Mouse (Mus musculus): ENCODE measurements around the gene Kazald1. TPM values are rescaled to one million over a fixed set of nuclear protein-coding genes. Genes with fewer than 3 reads are reported as not detected.

Gene Kazald1
- 6.8 and 9.1 TPM in 2 replicates for polyA plus RNA-seq (2012; rRNA removed)

- Histone ChIP-seq H3K4me1 (ENCODE audit: control insufficient read depth, insufficient read depth, low read length) (no peaks in the 10 kb centered on the region), H3K4me3 (ENCODE audit: insufficient read depth, low read length) (peak within 1 kb of the TSS; percentile 71), H3K27ac (ENCODE audit: insufficient read depth, low read length) (peak within 1 kb of the TSS; percentile 91)
- TF ChIP-seq CTCF (IDR thresholded peaks at IDR 0.05; ENCODE audit: extremely low read depth, insufficient read depth, low read length) (no peak), POLR2A (IDR thresholded peaks at IDR 0.05; ENCODE audit: extremely low read depth, insufficient read depth, low read length) (peak; percentile 93)
Observed at GRCm38 (mm10) chr19:45074580-45075322, at the start of gene Kazald1. TSS of gene Kazald1 (plus strand) at chr19:45075241.

DNA sequence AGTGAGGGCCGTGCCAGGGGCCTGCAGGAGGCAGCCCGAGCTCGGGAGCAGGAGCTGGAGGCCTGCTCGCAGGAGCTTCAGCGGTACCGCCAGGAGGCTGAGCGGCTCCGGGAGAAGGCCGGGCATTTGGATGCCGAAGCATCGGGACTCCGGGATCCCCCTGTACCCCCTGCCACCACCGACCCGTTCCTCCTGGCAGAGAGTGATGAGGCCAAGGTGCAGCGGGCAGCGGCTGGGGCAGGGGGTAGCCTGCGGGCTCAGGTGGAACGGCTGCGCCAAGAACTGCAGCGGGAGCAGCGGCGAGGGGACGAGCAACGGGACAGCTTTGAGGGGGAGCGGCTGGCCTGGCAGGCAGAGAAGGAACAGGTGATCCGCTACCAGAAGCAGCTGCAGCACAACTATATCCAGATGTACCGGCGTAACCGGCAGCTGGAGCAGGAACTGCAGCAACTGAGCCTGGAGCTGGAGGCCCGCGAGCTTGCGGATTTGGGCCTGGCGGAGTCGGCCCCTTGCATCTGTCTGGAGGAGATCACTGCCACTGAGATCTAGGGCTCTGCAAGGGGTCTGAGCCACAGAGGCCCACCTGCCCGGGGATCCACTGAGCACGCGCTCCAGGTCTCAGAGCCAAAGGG is 49.0 kb upstream of the Kazald1 start:
- peak overlapping the region; percentile 39; the same call in 1 of the 2 replicates for H3K27ac ChIP-seq (ENCODE audit: insufficient read depth, low read length)
- no peak overlapping the region for H3K4me3 ChIP-seq (ENCODE audit: insufficient read depth, low read length)
- 0 out of 2 replicates have a peak, but pooled peaks cover 2% of the 10 kb centered on the region for H3K4me1 ChIP-seq (ENCODE audit: control insufficient read depth, insufficient read depth, low read length)
- TF ChIP-seq POLR2A (IDR thresholded peaks at IDR 0.05; ENCODE audit: extremely low read depth, insufficient read depth, low read length) (no peak), CTCF (IDR thresholded peaks at IDR 0.05; ENCODE audit: extremely low read depth, insufficient read depth, low read length) (no peak)

- Histone ChIP-seq H3K4me3 (ENCODE audit: insufficient read depth, low read length) (no peak overlapping the region), H3K4me1 (ENCODE audit: control insufficient read depth, insufficient read depth, low read length) (0 out of 2 replicates have a peak, but pooled peaks cover 2% of the 10 kb centered on the region), H3K27ac (ENCODE audit: insufficient read depth, low read length) (peak overlapping the region; percentile 92)
- no peak for TF ChIP-seq POLR2A (IDR thresholded peaks at IDR 0.05; ENCODE audit: extremely low read depth, insufficient read depth, low read length)
- no peak for TF ChIP-seq CTCF (IDR thresholded peaks at IDR 0.05; ENCODE audit: extremely low read depth, insufficient read depth, low read length)
Observed at GRCm38 (mm10) chr19:45026958-45027670, 47.9 kb upstream of the Kazald1 start.

GRCm38 (mm10) chr19:45027848-45028247 is 47.2 kb upstream of the Kazald1 start:
- Histone ChIP-seq H3K4me3 (ENCODE audit: insufficient read depth, low read length) (no peak overlapping the region), H3K4me1 (ENCODE audit: control insufficient read depth, insufficient read depth, low read length) (0 out of 2 replicates have a peak, but pooled peaks cover 2% of the 10 kb centered on the region), H3K27ac (ENCODE audit: insufficient read depth, low read length) (peak overlapping the region; percentile 92)
- no peak for TF ChIP-seq CTCF (IDR thresholded peaks at IDR 0.05; ENCODE audit: extremely low read depth, insufficient read depth, low read length)
- no peak for TF ChIP-seq POLR2A (IDR thresholded peaks at IDR 0.05; ENCODE audit: extremely low read depth, insufficient read depth, low read length)

- Histone ChIP-seq H3K4me3 (ENCODE audit: insufficient read depth, low read length) (no peak overlapping the region), H3K27ac (ENCODE audit: insufficient read depth, low read length) (peak overlapping the region; percentile 74), H3K4me1 (ENCODE audit: control insufficient read depth, insufficient read depth, low read length) (0 out of 2 replicates have a peak, but pooled peaks cover 2% of the 10 kb centered on the region)
- no peak for TF ChIP-seq POLR2A (IDR thresholded peaks at IDR 0.05; ENCODE audit: extremely low read depth, insufficient read depth, low read length)
- TF ChIP-seq CTCF (IDR thresholded peaks at IDR 0.05; ENCODE audit: extremely low read depth, insufficient read depth, low read length) = no peak
Observed at GRCm38 (mm10) chr19:45028746-45029145, 46.3 kb upstream of the Kazald1 start.

DNA sequence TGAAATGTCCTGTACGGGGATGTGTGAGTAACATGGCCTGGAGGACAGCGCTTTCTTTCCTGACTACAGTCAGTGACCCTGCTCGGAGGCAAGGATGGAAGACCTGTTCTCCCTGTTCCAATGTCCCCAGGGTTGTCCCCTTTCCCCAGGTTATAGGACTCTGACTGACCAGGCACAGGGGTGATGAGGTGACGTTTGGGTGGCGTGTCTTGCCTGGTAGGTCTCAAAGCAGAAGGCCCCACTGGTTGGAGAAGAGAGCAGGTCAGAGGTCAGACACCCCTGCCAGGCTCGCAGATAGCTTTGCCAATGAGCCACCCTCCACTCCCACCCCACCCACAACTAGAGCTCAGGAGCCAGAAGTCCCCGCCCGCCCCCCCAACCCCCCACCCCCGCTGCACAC is 45.5 kb upstream of the Kazald1 start:
- TF ChIP-seq POLR2A (IDR thresholded peaks at IDR 0.05; ENCODE audit: extremely low read depth, insufficient read depth, low read length) (no peak), CTCF (IDR thresholded peaks at IDR 0.05; ENCODE audit: extremely low read depth, insufficient read depth, low read length) (no peak)
- Histone ChIP-seq H3K27ac (ENCODE audit: insufficient read depth, low read length) (no peak overlapping the region), H3K4me1 (ENCODE audit: control insufficient read depth, insufficient read depth, low read length) (0 out of 2 replicates have a peak, but pooled peaks cover 2% of the 10 kb centered on the region), H3K4me3 (ENCODE audit: insufficient read depth, low read length) (no peak overlapping the region)

DNA sequence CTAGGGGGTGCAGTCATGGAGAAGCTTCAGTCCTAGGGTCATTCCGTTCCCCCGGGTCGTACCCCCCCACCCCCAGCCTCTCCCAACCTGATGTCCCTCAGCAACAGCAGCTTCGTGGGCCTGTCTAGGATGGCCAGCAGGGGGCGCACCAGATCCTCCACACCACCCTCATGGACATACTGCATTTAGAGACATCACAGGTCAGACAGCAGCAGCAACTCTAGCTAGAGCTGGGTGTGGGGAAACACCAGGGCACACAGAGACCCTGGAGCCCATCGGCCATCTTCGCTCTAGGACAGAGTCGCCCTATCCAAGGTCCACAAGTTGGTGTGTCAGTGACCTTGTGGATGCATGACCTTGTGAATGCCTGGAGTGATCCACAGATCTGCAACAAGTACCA is 44.9 kb upstream of the Kazald1 start:
- peak; percentile 53 for TF ChIP-seq CTCF (IDR thresholded peaks at IDR 0.05; ENCODE audit: extremely low read depth, insufficient read depth, low read length)
- no peak for TF ChIP-seq POLR2A (IDR thresholded peaks at IDR 0.05; ENCODE audit: extremely low read depth, insufficient read depth, low read length)
- 0 out of 2 replicates have a peak, but pooled peaks cover 2% of the 10 kb centered on the region for H3K4me1 ChIP-seq (ENCODE audit: control insufficient read depth, insufficient read depth, low read length)
- no peak overlapping the region for H3K4me3 ChIP-seq (ENCODE audit: insufficient read depth, low read length)
- peak overlapping the region; percentile 58; the same call in 1 of the 2 replicates for H3K27ac ChIP-seq (ENCODE audit: insufficient read depth, low read length)

- Histone ChIP-seq H3K27ac (ENCODE audit: insufficient read depth, low read length) (no peak overlapping the region), H3K4me3 (ENCODE audit: insufficient read depth, low read length) (no peak overlapping the region), H3K4me1 (ENCODE audit: control insufficient read depth, insufficient read depth, low read length) (0 out of 2 replicates have a peak, but pooled peaks cover 2% of the 10 kb centered on the region)
- TF ChIP-seq CTCF (IDR thresholded peaks at IDR 0.05; ENCODE audit: extremely low read depth, insufficient read depth, low read length) = peak; percentile 75
- 0 out of 2 replicates have a peak, but pooled peaks have one; percentile 24 for TF ChIP-seq POLR2A (IDR thresholded peaks at IDR 0.05; ENCODE audit: extremely low read depth, insufficient read depth, low read length)
Observed at GRCm38 (mm10) chr19:45030746-45031693, 44.0 kb upstream of the Kazald1 start.

Measured in cortical plate, adult 2 months (tissue).